Mouse (Mus musculus): ENCODE results near the gene Dtx2.

Dtx2 gene

DNA sequence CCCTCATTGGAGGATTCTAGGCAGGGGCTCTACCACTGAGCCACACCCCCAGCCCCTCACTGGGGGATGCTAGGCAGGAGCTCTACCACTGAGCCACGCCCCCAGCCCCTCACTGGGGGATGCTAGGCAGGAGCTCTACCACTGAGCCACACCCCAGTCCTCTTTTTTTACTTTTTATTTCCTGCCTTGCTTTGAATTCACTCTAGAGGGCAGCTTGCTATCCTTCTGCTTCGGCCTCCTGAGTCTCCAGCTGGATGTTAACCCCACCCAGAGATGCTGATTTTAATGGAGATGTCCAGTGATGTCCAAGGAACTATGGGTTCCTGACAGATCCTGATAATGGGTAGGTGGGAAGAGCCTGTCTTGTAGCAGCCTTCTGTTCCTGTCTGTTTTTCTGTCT is 74.8 kb downstream of the Dtx2 start:
- DNase-seq: no peak

DNA sequence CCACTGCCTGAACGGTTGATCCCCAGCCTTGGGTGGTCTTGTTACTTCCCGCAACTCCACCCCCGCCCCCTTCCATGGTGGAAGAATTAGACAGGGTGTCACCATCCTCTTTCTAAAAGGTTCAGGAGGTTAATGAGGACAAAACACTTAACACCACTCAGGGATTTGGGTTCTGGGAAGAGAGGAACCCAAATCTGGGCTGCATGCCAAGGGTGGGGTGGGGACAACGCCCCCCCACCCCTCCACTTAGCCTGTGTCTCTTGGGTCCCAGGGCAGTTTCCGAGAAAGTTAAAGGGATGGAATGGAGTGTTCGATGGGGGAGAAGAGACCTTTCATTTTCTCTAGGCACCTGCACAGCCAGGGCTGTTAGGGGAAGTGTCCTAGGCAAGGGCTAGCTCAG is 78.5 kb downstream of the Dtx2 start:
- no peak for DNase-seq

DNA sequence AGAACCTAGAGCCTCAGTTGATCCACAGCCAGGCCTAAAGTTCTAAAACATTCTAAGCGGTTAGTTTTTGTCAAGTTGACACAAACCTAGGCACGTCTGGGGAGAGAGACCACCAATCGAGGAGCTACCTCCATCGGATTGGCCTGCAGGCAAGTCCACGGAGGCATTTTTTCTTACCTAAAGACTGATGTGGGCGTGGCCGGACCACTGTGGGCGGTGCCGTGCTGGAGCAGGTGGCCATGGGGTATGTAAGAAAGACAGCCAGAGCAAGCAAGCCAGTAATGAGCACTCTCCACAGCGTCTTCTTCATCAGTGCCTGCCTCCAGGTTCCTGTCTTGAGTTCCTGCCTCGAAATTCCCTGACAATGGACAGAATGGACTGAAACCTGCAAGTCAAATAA is 78.9 kb downstream of the Dtx2 start:
- no peak for DNase-seq

DNA sequence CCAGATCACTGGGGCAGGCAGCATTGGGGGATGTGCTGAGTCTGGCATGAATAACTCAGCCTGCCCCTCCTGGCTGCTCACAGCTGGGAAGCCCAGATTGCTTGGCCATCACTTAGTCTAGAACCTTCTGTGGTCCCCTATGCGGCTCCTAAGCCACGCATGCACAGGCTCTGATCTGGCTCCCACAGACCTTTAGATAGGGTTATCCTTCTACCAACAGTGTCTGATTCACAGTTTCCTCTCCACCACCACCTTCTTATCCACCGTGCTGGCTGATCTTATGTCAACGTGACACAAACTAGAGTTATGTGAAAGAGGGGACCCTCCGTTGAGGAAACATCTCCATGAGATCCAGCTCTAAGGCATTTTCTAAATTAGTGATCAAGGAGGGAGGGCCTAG is 80.5 kb downstream of the Dtx2 start:
- no peak for DNase-seq

DNA sequence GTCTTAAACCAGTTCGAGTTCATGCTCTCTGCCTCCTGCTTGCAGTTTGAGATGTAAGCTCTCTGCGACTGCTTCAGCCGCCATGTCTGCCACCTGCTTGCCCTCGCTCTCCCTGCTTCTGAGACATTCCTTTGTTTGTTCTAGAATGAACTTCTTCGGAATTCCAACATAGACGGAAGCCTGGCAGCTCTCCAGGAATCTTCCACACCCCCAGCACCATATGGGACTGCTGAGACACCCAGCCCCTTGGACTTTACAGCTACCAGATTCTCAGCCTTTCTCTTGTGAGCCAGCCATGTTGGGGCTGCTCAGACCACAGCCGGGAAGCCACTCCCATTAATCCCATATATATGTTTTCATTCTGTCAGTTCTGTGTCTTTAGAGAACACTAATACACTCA is 81.7 kb downstream of the Dtx2 start:
- DNase-seq: no peak

DNA sequence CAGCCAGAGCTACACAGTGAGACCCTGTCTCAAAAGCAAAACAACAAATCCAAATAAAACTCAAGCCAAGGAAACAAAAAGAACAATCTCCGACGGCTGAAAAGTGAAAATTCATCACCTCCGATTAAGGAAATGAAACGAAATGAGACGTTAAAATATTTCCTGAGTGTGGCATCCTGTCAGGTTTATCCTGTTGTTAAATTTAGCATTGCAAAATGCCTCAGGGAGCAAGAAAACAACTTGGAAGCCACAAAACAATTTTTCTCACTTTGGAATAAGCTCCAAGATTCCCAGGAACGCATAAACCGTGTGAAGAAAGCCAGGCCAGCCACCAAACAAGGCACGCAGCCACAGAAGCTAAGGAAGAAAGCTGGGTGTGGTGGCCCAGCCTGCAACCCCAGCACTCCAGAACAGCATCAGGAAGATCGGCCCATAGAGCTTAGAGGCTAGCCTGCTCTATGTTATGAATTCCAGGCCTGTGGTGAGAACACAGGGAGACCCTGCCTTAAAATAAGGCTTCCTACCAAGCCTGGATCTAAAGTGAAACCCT is 82.5 kb downstream of the Dtx2 start:
- DNase-seq: no peak

DNA sequence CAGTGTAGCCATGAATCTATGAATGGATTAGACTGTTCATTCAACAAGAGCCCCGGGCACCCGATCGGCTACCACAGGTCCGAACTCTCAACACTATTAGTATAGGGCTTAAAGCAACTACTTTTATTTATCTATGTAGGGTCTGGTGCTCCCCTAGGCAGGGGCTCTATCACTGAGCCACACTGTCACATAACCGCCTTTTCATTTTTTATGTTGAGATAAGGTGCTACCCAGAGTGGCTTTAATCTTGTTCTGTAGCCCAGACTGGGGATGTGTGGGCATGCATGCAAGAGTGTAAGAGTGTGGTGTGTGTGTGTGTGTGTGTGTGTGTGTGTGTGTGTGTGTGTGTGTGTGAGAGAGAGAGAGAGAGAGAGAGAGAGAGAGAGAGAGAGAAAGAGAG is 83.5 kb downstream of the Dtx2 start:
- no peak for DNase-seq

DNA sequence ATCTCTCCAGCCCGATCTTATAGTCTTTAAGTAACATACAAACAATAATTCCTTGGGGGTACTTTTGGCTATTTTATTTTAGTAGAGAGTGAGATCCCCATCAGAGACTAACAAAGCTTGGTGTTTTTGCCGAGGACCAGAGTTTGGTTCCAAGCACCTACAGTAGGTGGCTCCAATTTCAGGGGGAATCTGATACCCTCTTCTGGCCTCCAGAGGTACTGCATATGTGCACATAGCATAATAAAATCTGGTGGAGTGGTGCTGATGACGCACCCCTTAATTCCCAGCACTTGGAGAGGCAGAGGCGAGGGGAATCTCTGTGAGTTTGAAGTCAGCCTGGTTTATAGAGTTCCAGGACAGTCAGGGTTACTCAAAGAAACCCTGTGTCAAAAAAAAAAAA is 87.7 kb downstream of the Dtx2 start:
- DNase-seq: no peak
